In the genomic region with DNA sequence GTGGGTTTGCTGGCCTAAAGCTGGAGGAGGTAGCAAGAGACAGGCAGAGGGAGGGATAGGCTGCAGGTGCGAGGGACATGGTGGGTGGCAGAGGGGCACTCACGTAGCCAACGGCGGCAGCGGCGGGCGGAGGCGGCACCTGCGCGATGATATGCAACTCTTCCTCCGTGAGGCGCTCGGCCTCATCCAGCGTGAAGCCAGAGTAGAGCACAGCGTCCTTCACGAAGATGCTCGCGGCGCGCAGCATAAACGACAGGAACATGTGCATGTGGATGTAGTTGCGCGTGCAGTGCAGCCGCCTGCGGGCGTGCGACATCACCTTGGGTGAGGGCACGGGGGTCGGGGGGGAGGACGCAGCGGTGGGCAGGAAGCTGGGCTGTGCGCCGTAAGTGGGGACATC, we compare ENCODE assay signal across 8 mouse cellular contexts. TPM values are rescaled to one million over a fixed set of nuclear protein-coding genes. Genes with fewer than 3 reads are reported as not detected.
A peak's percentile ranks its signal among the peaks of the same experiment; 100 is the strongest.
DNase-seq lines count a peak whose midpoint lies in the region; ATAC-seq lines count a peak whose summit lies in the region.

No protein-coding gene starts in this region.

- 27% methylated on average over 31 of the region's 33 CpGs for WGBS in kidney, embryonic 15.5 days
- 20% methylated on average over 33 of the region's 33 CpGs for WGBS in hindbrain, embryonic 11.5 days

- no peak overlapping the region for H3K27ac ChIP-seq in kidney, embryonic 15.5 days
- H3K27ac ChIP-seq in hindbrain, embryonic 11.5 days (ENCODE audit: low read depth, low read length): no peak overlapping the region

- no peak for ATAC-seq in kidney, embryonic 15.5 days (replicated peaks; ENCODE audit: low FRiP score)
- no peak for ATAC-seq in hindbrain, embryonic 11.5 days (ENCODE audit: low FRiP score)

- peak overlapping the region; percentile 38 for H3K4me2 ChIP-seq in kidney, embryonic 15.5 days
- H3K4me2 ChIP-seq in hindbrain, embryonic 11.5 days (replicated peaks; ENCODE audit: low read depth, low read length): peak overlapping the region; percentile 36

- peaks cover 62% of the 10 kb centered on the region for H3K36me3 ChIP-seq in kidney, embryonic 15.5 days
- H3K36me3 ChIP-seq in hindbrain, embryonic 11.5 days (ENCODE audit: control insufficient read depth, insufficient read depth, low read length): no peaks in the 10 kb centered on the region

- no peaks in the 10 kb centered on the region for H3K9me3 ChIP-seq in kidney, embryonic 15.5 days (replicated peaks)
- no peaks in the 10 kb centered on the region for H3K9me3 ChIP-seq in hindbrain, embryonic 11.5 days (ENCODE audit: control insufficient read depth, low read length)

- DNase-seq in kidney, adult 9 months: no peak
- DNase-seq in brain, adult 2 months (ENCODE audit: low read depth, low spot score): peak; percentile 58
- DNase-seq in hindbrain, embryonic 11.5 days (ENCODE audit: low spot score): no peak
- DNase-seq in naive thymus-derived CD4-positive, alpha-beta T cell, adult 2 months (ENCODE audit: low read depth): peak; percentile 30
- DNase-seq in gastrocnemius, postnatal 10 days: no peak
- DNase-seq in ovary, postnatal 10 days (ENCODE audit: low spot score): no peak
- no peak for DNase-seq in lung, postnatal 36 days

- H3K4me3 ChIP-seq in kidney, embryonic 15.5 days (replicated peaks): peak overlapping the region; percentile 3; the same call in 1 of the 2 replicates
- H3K4me3 ChIP-seq in hindbrain, embryonic 11.5 days (ENCODE audit: low read depth, low read length): no peak overlapping the region

- peaks cover 44% of the 10 kb centered on the region for H3K4me1 ChIP-seq in kidney, embryonic 15.5 days
- peaks cover 8% of the 10 kb centered on the region for H3K4me1 ChIP-seq in hindbrain, embryonic 11.5 days (replicated peaks; ENCODE audit: control insufficient read depth, insufficient read depth, low read length)

- H3K9ac ChIP-seq in kidney, embryonic 15.5 days: no peak overlapping the region
- H3K9ac ChIP-seq in hindbrain, embryonic 11.5 days (ENCODE audit: low read depth, low read length): no peak overlapping the region

- H3K27me3 ChIP-seq in kidney, embryonic 15.5 days: peaks cover 23% of the 10 kb centered on the region
- H3K27me3 ChIP-seq in hindbrain, embryonic 11.5 days (ENCODE audit: control insufficient read depth, insufficient read depth, low read length): peaks cover 20% of the 10 kb centered on the region

RNA-seq across cellular contexts. Expression of gene Myl3, which starts 14.8 kb away (rescaled TPM):
- polyA plus RNA-seq in kidney, embryonic 15.5 days (2015; fragmentation: Nextera tagmentation; extraction: Ambion mirVana): 1.8 and 3.9 TPM in 2 replicates
- polyA plus RNA-seq in hindbrain, embryonic 11.5 days (2014; fragmentation: Nextera tagmentation; extraction: Ambion mirVana): 0.42 and 0.73 TPM in 2 replicates
- 100 to 1,000 TPM; 260 to 321 TPM for total RNA-seq in gastrocnemius, postnatal 10 days (2021)

RNA-seq across cellular contexts. Expression of gene Pth1r, which starts 20.1 kb away (rescaled TPM):
- polyA plus RNA-seq in kidney, embryonic 15.5 days (2015; fragmentation: Nextera tagmentation; extraction: Ambion mirVana): 67.1 and 70.1 TPM in 2 replicates
- 21.9 and 23.9 TPM in 2 replicates for polyA plus RNA-seq in hindbrain, embryonic 11.5 days (2014; fragmentation: Nextera tagmentation; extraction: Ambion mirVana)
- 10 to 100 TPM in 1 of 2 experiments, 1 to 10 TPM in 1; 4.1 to 11.8 TPM for total RNA-seq in gastrocnemius, postnatal 10 days (2021)

Comparison
In these comparisons a context has a peak if more than half of its experiments do, and no peak if none do; other contexts are left out.
1. DNase-seq: peak in brain, adult 2 months (single experiment) and naive thymus-derived CD4-positive, alpha-beta T cell, adult 2 months (single experiment); none in kidney, adult 9 months (single experiment), hindbrain, embryonic 11.5 days (single experiment), gastrocnemius, postnatal 10 days (single experiment), ovary, postnatal 10 days (single experiment) and lung, postnatal 36 days (single experiment).